Mouse (Mus musculus) urinary bladder, postnatal 14 days (tissue): ENCODE measurements around the gene Scp2d1.
A peak's percentile ranks its signal among the peaks of the same experiment; 100 is the strongest.
"Not testable (repeated sequence)": the region's sequence is repeated elsewhere in the genome, so short reads cannot be mapped to it uniquely, and the experiment has no call there.

Experiments
- DNase-seq: peaks from one replicate; pipeline ENCODE4 v3.0.0; 2021; ENCODE audit warnings: low spot score

Scp2d1 gene

GRCm38 (mm10) chr2:144823356-144823755, at the start of gene Scp2d1:
Gene Scp2d1, plus strand, starts transcription at chr2:144823656.
- not testable (repeated sequence) for DNase-seq

GRCm38 (mm10) chr2:144774636-144775160, 48.8 kb upstream of the Scp2d1 start:
- peak; percentile 16 for DNase-seq

GRCm38 (mm10) chr2:144775626-144776025, 47.8 kb upstream of the Scp2d1 start:
- no peak for DNase-seq

DNA sequence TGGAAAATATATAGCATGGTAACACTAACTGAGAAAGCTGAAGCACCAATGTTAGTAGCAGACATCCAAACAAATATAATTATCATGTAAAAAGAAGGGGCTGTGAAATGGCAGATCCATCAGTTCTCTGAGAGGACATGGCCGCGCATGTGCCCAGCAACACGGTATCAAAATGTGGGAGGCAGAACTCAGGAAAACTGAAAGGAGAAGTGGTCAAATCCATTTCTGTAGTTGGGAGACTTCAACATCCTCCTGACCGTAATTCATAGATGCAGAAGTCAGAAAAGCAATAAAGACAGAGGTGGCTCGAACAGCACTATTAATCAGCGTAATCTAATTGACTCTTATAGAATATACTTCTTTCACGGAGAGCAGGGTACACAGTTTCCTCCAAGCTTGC, 44.2 kb upstream of the Scp2d1 start:
- DNase-seq, result no peak

DNA sequence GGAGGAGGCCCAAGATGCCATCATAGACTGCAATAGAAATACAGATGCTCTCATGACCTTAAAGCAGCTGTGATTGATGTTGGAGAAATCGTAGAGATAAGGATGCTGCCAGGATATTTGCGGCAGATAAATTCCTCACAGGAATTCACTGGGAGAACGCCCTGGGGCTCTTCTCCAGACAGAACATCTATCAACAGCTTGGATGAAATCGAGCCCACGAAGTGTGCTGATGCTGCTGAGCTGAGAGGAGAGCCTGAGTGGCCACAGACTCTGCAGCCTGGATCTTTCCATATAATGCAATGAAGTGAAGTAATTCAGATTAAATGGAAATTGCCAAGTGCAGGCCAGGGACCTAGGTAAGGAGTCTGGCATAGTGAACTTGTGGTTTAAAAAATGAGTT, 42.7 kb upstream of the Scp2d1 start:
- peak; percentile 18 for DNase-seq

DNA sequence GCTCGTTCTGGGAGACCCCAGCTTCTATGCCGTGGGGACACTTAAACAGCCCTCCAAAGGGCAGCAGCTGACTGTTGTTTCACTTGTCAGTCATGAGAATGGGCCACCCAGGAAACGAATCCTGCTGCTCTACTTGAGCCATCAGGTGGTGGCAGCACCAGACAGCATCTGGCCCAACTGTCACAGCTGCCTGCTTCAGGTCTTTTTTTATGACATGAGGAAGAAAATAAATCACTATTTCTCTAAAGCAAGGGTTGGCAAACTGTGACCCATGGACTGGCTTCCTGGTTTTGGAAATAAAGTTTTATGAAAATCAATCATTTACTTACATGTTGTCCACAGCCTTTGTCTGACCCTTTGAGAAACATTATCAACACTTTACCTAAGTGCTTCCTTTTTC, 41.6 kb upstream of the Scp2d1 start:
- no peak for DNase-seq

- no peak for DNase-seq
Measured at GRCm38 (mm10) chr2:144782481-144782880, 41.0 kb upstream of the Scp2d1 start.

- no peak for DNase-seq
Measured at GRCm38 (mm10) chr2:144783190-144783589, 40.3 kb upstream of the Scp2d1 start.

- DNase-seq, result no peak
Measured at GRCm38 (mm10) chr2:144783831-144784230, 39.6 kb upstream of the Scp2d1 start.

GRCm38 (mm10) chr2:144791671-144792294, 31.7 kb upstream of the Scp2d1 start:
- DNase-seq, result no peak

- no peak for DNase-seq
Measured at GRCm38 (mm10) chr2:144797515-144797914, 25.9 kb upstream of the Scp2d1 start.

- no peak for DNase-seq
Measured at GRCm38 (mm10) chr2:144807766-144808754, 15.4 kb upstream of the Scp2d1 start.

DNA sequence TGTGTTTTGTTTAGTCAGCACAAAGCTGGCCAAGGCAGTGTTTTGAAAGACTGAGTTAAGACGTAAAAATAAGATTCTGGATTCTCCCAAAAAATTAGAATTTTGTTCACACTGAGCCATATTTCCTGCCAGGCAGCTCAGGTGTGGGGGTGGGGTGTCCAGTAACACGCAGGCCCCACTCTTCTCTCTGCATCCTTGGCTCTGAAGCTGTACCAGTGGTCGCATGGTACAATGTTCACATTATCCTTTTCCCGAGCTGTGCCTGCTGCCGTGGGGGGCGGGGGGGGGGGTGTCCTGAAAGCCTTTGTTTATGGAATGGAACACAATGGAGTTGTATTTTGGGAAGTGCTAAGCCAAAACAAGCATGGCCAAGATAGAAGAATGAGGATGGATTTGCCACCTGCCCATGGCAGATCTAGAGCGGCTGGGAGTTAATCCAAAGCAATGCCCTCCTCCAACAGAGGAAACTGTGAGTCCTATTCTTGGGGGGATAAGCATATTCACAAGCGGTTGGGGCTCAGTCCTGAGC, 5.1 kb downstream of the Scp2d1 start:
- DNase-seq, result no peak

DNA sequence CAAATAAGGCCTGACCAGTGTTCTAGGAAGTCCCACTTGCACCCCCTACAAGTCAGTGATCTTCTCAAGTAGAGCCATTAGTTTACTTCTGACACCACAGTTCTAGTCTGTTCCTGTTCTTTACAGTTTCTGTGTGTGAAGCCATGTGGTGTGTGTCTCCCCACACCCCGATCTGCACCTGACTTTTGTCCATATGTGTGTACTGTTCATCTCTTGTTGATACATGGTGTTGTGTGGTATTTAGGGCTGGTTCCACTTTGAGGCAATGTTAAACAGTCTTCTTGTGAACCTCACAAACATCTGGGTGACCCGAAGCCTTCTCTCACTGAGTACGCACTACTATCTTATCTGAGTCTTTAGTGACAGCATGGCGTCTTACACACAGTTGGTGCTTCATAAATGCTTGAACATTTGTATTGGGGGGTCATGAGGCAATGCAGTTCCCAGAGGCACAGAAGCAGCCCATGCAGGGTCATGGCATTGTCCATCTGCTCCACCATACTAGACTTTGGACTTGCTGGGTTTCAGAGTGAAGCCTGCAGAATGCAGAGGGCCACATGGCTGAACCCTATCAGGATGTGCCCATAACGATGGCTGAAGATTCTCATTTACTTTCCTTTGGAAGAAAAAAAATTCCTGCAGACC, 13.3 kb downstream of the Scp2d1 start:
- DNase-seq, result no peak

GRCm38 (mm10) chr2:144837312-144837679, 13.8 kb downstream of the Scp2d1 start:
- no peak for DNase-seq

GRCm38 (mm10) chr2:144868827-144869226, 45.4 kb downstream of the Scp2d1 start:
- DNase-seq, result peak; percentile 6
